Mouse (Mus musculus) myocyte (in vitro differentiated cells): ENCODE data around the gene Scarf2.

Source experiments
- CEBPB ChIP-seq: IDR thresholded peaks from 2 replicates; pipeline ENCODE4 v1.6.1; 2011; ENCODE audit warnings: mild to moderate bottlenecking, moderate library complexity; ENCODE audit not compliant: poor library complexity, insufficient read depth, severe bottlenecking
- E2F4 ChIP-seq: IDR thresholded peaks from one replicate; pipeline ENCODE4 v1.6.1; 2011; ENCODE audit warnings: mild to moderate bottlenecking, control low read depth, moderate library complexity; ENCODE audit not compliant: insufficient read depth
- MAX ChIP-seq: IDR thresholded peaks from one replicate; pipeline ENCODE4 v1.6.1; 2011; ENCODE audit warnings: low read depth, mild to moderate bottlenecking, control low read depth
- MYOD1 ChIP-seq, 3 experiments: IDR thresholded peaks; one replicate each; pipeline ENCODE4 v1.6.1; 2011; ENCODE audit warnings: control low read depth in 2 of 3, low read depth in 2 of 3, mild to moderate bottlenecking in 2 of 3, moderate library complexity in 1 of 3; ENCODE audit not compliant: insufficient read length in 2 of 3, control insufficient read depth in 1 of 3
- MYOG ChIP-seq, 3 experiments: IDR thresholded peaks; one replicate each; pipeline ENCODE4 v1.6.1; 2011; ENCODE audit warnings: control low read depth in 2 of 3, low read depth in 2 of 3, mild to moderate bottlenecking in 2 of 3; ENCODE audit not compliant: insufficient read length in 2 of 3, control insufficient read depth in 1 of 3, insufficient read depth in 1 of 3
- POLR2A ChIP-seq: IDR thresholded peaks from one replicate; pipeline ENCODE4 v1.6.1; 2011; ENCODE audit warnings: low read depth, mild to moderate bottlenecking, control low read depth, moderate library complexity; ENCODE audit not compliant: insufficient read length
- POLR2AphosphoS2 ChIP-seq: IDR thresholded peaks from one replicate; pipeline ENCODE4 v1.6.1; 2011; ENCODE audit warnings: low read depth, control low read depth; ENCODE audit not compliant: insufficient read length
- SRF ChIP-seq: IDR thresholded peaks from one replicate; pipeline ENCODE4 v1.6.1; 2011; ENCODE audit warnings: low read depth; ENCODE audit not compliant: control insufficient read depth, insufficient read length
- USF1 ChIP-seq: IDR thresholded peaks from one replicate; pipeline ENCODE4 v1.6.1; 2011; ENCODE audit warnings: low read depth, mild to moderate bottlenecking, control low read depth, moderate library complexity

- no peak for TF ChIP-seq SRF
- TF ChIP-seq MAX = no peak
- TF ChIP-seq POLR2A = no peak
- TF ChIP-seq MYOD1 (IDR thresholded peaks at IDR 0.05; ENCODE audit: control insufficient read depth in 1 of 3, insufficient read length in 2 of 3, low read depth in 2 of 3) = peak in 1 of 3 experiments; percentile 38
- TF ChIP-seq MYOG (IDR thresholded peaks at IDR 0.05; ENCODE audit: control insufficient read depth in 1 of 3, insufficient read depth in 1 of 3, insufficient read length in 2 of 3, low read depth in 2 of 3) = peak in 1 of 3 experiments; percentile 38
- TF ChIP-seq E2F4 = no peak
- no peak for TF ChIP-seq USF1
- TF ChIP-seq CEBPB = 0 out of 2 replicates have a peak, but pooled peaks have one; percentile 52
- TF ChIP-seq POLR2AphosphoS2 = no peak
Measured at GRCm38 (mm10) chr16:17815411-17816402, 18.6 kb downstream of the Scarf2 start.
